Mouse (Mus musculus) left cerebral cortex, adult 9 months (tissue): ENCODE results near the gene Dnmt1.
A peak's percentile ranks its signal among the peaks of the same experiment; 100 is the strongest.

Experiments
- DNase-seq, 2 experiments: peaks; one replicate each; pipeline ENCODE4 v3.0.0; 2022; ENCODE audit warnings: low spot score in 2 of 2

Dnmt1 gene

GRCm38 (mm10) chr9:20886563-20886962, 73.1 kb downstream of the Dnmt1 start:
- no peak for DNase-seq

DNA sequence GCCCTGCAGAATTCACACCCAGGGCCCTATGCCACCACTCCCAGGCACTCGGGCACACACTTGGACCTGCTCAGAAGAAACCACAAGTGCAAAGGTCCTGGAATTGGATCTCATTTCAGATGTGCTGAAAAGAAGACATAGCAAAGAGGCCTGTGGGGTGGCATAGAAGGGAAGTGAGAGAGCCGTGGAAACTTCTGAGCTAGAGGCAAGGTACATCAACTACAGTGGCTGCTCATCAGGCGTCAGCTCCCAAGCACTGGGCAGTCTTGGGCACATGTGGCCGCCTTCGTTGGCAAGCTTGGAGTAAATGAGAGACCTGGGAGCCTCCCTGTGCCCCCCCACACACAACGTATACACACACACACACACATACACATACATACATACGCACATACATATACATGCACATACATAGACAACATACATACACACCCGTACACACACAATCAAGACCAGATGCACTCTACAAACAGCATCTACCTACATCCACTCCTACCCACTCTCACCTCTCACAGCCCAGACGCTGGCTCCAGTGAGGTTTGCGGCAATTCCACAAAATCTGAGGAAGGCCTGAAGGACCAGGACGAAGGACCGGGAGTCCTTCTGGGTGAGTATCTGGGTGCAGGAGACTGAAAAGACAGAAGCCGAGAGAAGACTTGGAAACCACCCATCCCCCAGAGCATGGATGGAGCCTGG, 80.4 kb downstream of the Dnmt1 start, which contains the start of gene Angptl6:
Angptl6 (minus strand) TSS at position 631 of the 696 bp plus-strand sequence.
- DNase-seq, result no peak

- DNase-seq, result no peak
These were observed 81.0 kb downstream of the Dnmt1 start for GRCm38 (mm10) chr9:20878710-20879065.

GRCm38 (mm10) chr9:20878041-20878709, 81.5 kb downstream of the Dnmt1 start:
- DNase-seq, result peak; percentile 98 to 99

DNA sequence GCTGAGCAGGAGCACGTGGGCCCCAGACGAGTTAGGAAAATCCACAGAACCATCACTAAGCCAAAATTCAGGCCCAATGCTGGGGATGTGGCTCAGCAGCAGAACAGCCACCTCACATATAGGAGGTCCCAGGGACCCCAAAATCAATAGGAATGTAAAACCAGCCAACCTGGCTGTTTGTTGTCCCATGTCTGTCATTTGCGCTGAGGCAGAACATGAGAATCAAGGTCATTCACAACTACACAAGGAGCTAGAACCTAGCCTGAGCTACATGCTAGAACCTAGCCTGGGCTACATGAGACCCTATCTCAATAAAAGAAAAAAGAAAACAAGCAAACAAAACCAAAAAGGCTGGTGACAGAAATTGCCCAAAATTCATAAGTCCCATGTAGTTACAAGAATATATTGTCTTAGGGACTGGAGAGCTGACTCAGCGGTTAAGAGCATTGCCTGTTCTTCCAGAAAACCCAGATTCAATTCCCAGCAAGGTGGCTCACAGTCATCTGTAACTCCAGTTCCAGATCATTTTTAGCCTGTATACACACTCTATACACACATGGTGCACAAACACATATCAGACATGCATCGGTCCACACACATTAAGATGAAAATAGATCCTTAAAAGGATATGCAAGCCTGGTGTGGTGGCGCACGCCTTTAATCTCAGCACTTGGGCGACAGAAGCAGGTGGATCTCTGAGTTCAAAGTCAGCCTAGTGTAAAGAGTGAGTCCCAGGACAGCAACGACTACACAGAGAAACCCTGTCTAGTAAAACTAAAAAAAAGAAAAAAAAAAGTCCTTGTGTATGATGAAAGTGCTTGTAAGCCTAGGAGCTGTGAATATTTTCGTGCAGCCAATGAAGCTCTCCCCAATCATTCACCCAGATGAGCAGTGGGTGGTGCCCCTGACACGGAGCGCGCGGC, 82.3 kb downstream of the Dnmt1 start:
- no peak for DNase-seq

DNA sequence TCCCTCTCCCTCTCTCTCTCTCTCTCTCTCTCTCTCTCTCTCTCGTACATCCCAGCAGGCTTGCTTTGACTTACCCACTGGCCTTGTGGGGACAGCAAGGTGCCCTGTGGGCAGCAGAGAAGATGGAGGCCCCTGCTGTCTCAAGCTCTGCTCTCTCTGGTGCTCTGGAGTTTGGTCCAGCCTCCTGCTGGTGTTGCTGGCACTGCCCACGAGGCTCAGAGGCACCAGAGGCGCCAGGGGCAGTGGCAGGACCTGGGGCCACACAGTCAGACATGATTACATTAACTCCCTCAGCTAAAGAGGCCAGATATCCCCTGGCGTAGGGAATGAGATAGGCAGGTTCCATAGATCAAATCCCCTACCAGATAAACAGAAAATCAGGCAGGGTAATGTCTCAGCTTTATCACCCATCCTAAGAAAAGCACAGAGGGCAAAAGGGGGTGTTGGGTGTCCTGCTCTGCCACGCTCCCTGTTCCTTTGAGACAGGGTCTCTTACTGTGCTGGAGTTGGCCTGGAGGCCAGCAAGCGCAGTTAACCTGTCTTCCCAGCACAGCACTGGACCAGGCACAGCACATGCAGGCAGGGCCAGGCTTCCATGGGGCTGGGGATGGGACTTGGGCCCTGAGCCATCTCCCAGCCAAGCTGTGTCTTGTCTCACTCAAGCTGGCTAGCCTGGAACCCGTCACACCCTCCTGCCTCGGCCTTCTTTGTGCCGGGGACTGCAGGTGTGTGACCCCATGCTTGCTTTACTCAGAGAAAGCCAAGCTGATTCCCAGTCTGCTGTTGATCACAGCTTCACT, 83.2 kb downstream of the Dnmt1 start:
- DNase-seq, result no peak

DNA sequence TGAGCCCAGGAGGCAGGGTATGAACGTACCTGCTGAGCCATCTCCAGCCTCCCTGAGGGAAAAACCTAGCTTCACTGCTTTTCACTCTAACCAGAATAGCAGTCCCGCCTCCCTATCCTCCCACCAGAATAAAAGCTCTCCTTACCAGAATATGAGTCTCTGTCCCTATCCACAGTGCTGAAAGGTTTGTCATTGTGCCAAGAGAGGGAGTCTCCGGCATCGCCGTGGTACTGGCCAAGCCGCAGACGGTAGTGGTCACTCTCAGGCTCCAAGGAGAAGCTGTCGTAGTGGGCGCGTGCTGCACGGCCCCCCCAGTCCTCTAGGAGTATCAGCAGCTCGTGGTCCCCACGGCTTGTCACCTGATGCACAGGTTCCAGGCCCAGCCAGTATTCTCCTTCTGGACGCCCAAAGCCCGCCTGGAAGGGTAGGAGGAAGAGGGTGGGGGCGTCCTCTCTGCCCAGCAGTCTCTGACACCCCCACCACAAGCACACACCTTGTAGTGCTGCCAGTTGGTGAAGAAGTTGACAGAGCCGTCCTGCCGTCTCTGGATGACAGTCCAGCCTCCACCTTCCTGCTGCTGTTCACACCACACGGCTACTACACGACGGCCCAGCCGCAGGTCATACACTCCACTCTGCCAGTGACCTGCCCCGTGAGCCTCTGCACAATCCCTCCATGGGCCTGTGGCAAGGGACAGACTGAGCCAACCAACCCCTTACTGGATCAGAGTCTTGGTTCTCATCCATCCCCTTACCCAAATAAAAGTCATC, 84.5 kb downstream of the Dnmt1 start:
- DNase-seq, result peak in 1 of 2 experiments; percentile 69

- DNase-seq, result no peak
These were observed 86.2 kb downstream of the Dnmt1 start for GRCm38 (mm10) chr9:20873521-20873920.

DNA sequence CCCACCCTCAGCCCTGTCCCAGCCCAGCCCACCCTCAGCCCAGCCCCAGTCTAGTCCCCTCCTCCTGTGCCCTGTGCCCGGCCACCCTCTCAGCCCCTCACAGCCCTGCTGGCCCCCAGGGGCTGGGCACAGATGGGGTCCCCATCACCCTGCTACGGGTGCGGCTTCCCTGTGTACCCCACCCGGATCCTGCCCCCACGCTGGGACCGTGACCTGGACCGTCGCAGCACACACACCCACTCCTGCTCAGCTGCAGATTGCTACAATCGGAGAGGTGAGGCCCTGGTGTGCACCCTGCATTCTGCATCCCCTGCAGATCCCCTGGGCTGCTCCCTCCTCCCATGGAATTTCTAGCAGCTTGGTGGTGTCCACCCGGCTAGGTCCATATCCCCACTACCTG, 86.7 kb downstream of the Dnmt1 start:
- DNase-seq, result no peak

GRCm38 (mm10) chr9:20870211-20871173, 89.2 kb downstream of the Dnmt1 start:
- DNase-seq, result no peak

GRCm38 (mm10) chr9:20869246-20869645, 90.4 kb downstream of the Dnmt1 start:
- DNase-seq, result no peak

- DNase-seq, result peak in 1 of 2 experiments; percentile 77
These were observed 91.2 kb downstream of the Dnmt1 start, which contains the start of gene A230050P20Rik for GRCm38 (mm10) chr9:20868448-20869001. TSS of gene A230050P20Rik (plus strand) at chr9:20868642.

DNA sequence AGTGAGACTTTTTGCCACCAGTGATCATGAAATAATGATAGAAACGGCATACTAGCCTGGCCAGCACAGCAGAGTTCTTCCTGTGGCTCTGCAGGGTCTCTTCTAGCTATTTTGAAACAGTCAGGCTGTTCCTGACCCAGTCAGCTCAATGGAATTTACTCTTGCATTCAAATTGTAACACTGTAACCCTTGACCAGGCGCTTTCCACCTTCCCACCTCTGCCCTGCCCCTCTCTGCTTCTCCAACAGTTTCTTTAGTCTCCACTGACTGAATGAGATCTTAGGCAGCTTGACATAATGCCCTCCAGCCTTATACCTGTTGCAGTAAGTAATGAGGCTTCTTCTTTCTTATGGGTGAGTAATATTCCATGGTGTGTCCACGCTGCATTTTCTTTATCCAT, 92.8 kb downstream of the Dnmt1 start:
- no peak for DNase-seq

DNA sequence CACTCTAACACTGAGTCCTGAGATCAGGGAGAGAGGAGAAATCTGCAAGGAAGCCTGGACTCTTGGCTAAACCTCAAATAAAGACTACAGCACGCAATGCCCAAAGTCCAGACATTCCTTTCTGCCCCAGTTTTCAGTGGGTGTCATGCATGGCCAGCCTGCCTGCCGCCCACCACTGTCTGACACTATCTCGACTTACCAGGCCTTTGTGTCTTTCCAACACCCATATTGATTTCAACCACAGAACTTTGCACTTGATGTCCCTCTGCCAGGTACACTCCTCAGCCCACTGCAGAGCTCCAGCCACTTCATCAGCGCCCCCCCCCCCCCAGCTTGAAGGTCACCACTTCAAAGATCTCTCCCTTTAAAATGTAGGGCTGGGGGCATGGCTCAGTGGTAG, 97.5 kb downstream of the Dnmt1 start:
- no peak for DNase-seq

DNA sequence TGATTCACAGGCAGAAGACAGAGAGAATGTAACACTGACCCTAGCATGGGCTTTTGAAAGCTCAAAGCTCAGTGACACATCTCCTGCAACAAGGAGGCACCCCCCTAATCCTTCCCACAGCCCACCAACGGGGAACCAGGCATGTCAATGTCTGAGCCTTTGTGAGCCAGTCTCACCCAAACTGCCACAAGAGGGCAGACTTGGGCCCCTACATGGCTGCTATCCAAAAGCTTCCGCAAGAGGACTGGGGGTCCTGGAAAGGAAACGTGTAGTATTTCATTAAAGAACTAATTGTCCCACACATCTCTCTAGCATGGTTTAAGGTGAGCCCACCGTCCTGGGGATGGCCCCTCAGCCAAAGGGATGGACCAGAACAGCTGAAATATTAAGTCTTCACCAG, 97.9 kb downstream of the Dnmt1 start:
- no peak for DNase-seq

GRCm38 (mm10) chr9:20859926-20860325, 99.8 kb downstream of the Dnmt1 start:
- no peak for DNase-seq
